Mouse (Mus musculus) spleen, adult 2 months (tissue): ENCODE results near the gene Ces1d. TPM values are rescaled to one million over a fixed set of nuclear protein-coding genes. Genes with fewer than 3 reads are reported as not detected.

Source experiments
- DNase-seq, 2 experiments: peaks; one replicate each; pipeline versions ENCODE4 v3.0.0 to v3.0.0-alpha.2; 2012 to 2021; ENCODE audit warnings: low spot score in 2 of 2, low read depth in 1 of 2
- H3K27ac ChIP-seq: fragments of 200-500 bp; 2 replicates; pipeline ENCODE4 v1.5.1; 2012; ENCODE audit warnings: low read length, inconsistent platforms; ENCODE audit not compliant: insufficient read depth
- H3K27me3 ChIP-seq: fragments of 200-500 bp; 2 replicates; pipeline ENCODE4 v1.6.1; 2012; ENCODE audit warnings: mild to moderate bottlenecking, moderate library complexity, low read length, inconsistent platforms; ENCODE audit not compliant: control insufficient read depth, insufficient read depth
- H3K36me3 ChIP-seq: fragments of 200-500 bp; 2 replicates; pipeline ENCODE4 v1.6.1; 2012; ENCODE audit warnings: mild to moderate bottlenecking, low read length, inconsistent platforms; ENCODE audit not compliant: control insufficient read depth, insufficient read depth
- H3K4me1 ChIP-seq: fragments of 200-500 bp; 2 replicates; pipeline ENCODE4 v1.6.1; 2011; ENCODE audit warnings: inconsistent platforms; ENCODE audit not compliant: control insufficient read depth, insufficient read depth, insufficient read length
- H3K4me3 ChIP-seq: fragments of 200-500 bp; 2 replicates; pipeline ENCODE4 v1.5.1; 2011; ENCODE audit warnings: mild to moderate bottlenecking, inconsistent platforms; ENCODE audit not compliant: insufficient read depth, insufficient read length; ENCODE audit errors: extremely low read depth
- CTCF ChIP-seq: fragments of 200-500 bp; IDR thresholded peaks from 2 replicates; pipeline ENCODE4 v1.5.1; 2011; ENCODE audit warnings: mild to moderate bottlenecking, inconsistent platforms; ENCODE audit not compliant: insufficient read depth, insufficient read length, insufficient replicate concordance; ENCODE audit errors: extremely low read depth
- POLR2A ChIP-seq: fragments of 200-500 bp; IDR thresholded peaks from 2 replicates; pipeline ENCODE4 v1.6.1; 2011; ENCODE audit warnings: low read depth, low read length, inconsistent platforms
- WGBS: fragments of 180-500 bp; shearing (Covaris S2); methylation state at CpG from one replicate; pipeline ENCODE4 v1.1.7; 2018; 5-methylcytosine and 5-hydroxymethylcytosine counted together
- polyA plus RNA-seq: library from polyadenylated mRNA; depleted of rRNA; stranded (reverse); fragments of >200 nt; gene quantifications from 2 replicates; pipeline ENCODE4 v1.2.3, GENCODE M21; 2012; rRNA removed

Gene Ces1d
- polyA plus RNA-seq, result 2.1 and 3.6 TPM in 2 replicates

DNA sequence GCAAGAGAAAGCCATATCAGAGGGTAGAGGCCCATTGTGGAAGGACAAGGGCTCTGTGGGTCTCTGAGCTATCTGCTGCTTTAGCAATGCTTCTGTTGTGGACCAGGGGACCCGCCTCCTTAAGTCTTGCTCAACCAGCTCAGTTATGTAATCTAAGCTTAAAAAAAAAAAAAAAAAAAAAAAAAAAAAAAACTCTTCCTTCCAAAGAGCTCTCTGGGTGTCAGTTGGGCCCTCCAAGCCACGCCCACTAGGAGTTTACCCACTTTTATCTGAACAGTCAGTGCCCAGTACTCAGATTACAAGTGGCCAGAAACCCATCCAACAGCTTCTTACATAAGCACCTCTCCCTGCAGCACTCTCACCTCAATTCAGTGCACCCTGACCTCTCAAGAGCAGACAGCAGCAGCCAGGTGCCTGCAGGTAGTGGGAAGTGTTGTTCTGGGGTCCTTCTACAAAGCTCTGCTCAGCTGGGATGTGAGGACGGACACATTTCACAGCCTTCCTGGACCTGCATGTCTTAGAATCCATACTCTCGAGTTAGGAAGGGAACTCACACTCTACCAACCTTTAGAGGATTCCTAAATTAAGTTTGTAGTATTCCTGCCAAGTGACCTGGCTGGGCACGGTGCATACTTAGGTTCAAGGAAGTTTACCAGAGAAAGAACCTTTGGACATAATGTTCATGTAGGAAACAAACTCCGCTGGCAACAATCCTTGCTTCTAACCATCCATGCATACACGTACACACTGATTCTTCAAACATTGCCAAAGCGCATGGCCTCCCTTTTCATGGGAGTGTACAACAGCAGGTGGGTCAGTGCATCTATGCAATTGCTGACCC is at the start of gene Ces1d:
Gene Ces1d (minus strand): TSS at position 154 of the 841 bp plus-strand sequence.
- WGBS, result 72% methylated on average over 8 of the region's 8 CpGs
- Histone ChIP-seq H3K4me1 (no peaks in the 10 kb centered on the region), H3K4me3 (no peak within 1 kb of the TSS), H3K27ac (no peak within 1 kb of the TSS), H3K27me3 (no peaks in the 10 kb centered on the region), H3K36me3 (no peaks in the 10 kb centered on the region)
- TF ChIP-seq CTCF (no peak), POLR2A (no peak)
- DNase-seq, result no peak

DNA sequence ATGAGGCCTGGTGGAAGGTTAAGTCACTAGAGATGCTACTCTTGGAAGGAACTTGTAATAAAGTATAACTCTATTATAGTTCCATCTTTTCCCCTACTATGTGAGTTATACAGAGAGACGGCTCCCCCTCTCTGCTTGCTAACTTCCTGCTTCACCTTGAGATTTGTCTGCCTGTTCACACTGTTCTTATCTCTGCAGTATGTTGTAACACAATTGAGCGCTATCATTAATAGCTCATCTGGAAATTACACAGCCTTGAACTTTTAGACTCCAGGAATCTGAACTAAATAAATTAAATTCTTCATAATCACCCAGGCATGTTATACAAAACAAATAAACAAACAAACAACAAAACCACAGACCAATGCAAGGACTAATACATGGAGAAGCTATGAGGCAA is 48.4 kb upstream of the Ces1d start:
- H3K4me3 ChIP-seq, result no peak overlapping the region
- H3K4me1 ChIP-seq, result no peaks in the 10 kb centered on the region
- H3K36me3 ChIP-seq, result no peaks in the 10 kb centered on the region
- TF ChIP-seq CTCF (no peak), POLR2A (no peak)
- no peaks in the 10 kb centered on the region for H3K27me3 ChIP-seq
- DNase-seq, result no peak
- WGBS, result 79% methylated on average over 2 of the region's 2 CpGs
- H3K27ac ChIP-seq, result no peak overlapping the region

DNA sequence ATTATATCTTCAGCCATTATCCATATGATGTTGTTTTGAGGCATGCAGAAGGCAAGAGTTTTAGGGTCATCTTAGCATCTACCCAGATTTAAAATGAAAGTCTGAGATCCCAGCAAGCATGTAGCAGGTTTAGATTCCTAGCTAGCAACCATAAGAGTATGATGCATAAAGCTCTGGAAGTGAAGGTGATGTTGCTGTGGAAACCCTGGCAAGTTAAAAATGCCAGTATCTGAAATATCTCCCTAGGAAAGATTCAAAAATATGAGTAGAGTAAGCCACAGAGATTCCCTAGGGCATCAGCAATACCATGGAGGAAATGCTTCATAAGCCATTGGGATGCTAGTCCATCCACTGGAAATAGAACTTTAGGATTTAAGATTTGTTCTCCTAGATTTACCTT is 42.2 kb upstream of the Ces1d start:
- Histone ChIP-seq H3K36me3 (no peaks in the 10 kb centered on the region), H3K27ac (no peak overlapping the region), H3K27me3 (no peaks in the 10 kb centered on the region), H3K4me3 (no peak overlapping the region), H3K4me1 (no peaks in the 10 kb centered on the region)
- DNase-seq, result no peak
- TF ChIP-seq CTCF (no peak), POLR2A (no peak)

DNA sequence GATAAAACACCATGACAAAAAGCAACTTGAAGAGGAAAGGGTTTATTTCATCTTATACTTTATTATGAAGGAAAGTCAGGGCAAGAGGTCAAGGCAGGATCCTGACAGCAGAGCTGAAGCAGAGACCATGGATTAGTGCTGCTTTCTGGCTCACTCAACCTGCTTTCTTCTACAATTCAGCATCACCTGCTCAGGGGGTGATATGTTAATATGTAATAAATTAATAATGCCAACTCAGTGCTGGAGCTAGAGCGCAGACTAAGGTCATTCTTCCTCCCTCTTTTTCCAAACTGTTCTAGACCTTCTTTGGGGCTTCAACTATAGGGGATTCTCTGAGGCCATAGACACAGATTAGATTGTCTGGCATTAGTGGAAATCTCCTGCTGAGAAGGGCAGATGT is 38.0 kb upstream of the Ces1d start:
- Histone ChIP-seq H3K36me3 (no peaks in the 10 kb centered on the region), H3K27me3 (no peaks in the 10 kb centered on the region), H3K27ac (no peak overlapping the region), H3K4me3 (no peak overlapping the region), H3K4me1 (no peaks in the 10 kb centered on the region)
- WGBS, result 93% methylated on average over 1 of the region's 1 CpGs
- TF ChIP-seq CTCF (no peak), POLR2A (no peak)
- DNase-seq, result no peak

DNA sequence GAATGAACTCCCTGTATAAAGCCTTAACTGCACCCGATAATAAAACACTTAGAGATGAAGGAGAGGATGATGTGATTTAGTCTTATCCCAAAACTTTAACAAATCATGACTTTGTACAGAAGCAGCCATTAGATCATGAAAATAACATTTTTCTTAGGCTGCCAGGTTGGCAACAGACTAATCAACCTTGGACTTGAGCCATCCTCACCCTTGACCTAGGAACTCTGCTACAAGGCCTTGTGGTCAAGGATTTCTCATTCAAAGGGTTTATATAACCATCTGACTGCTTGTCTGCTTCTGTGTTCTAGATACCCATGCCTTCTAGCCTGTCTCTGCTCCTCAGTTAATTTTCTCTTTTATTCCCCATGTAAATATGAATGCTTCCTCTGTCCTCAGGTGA is 37.1 kb upstream of the Ces1d start:
- 82% methylated on average over 1 of the region's 1 CpGs for WGBS

DNA sequence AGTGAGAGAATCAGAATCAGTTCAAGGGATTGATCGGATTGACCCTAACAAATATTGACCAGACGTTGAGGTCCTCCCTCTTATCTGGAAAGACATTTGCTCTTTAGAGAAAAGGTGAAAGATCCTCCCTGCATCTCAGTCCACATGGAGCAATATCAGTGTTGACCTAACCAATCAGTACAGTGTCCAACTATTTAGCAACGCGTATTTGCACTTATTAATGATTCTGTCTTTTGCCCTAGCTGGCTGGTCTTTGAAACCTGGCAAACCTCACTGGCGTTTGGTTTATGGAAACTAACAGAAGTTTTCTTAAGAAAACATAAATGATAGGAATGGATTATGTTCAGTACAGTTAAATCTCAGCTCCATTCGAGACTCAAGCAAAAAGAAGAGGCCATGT is 36.4 kb upstream of the Ces1d start:
- no peak for DNase-seq
- 86% methylated on average over 6 of the region's 6 CpGs for WGBS

More for the DNA sequence above, 37.1 kb upstream of the Ces1d start:
- no peak for DNase-seq
- H3K4me1 ChIP-seq, result no peaks in the 10 kb centered on the region
- H3K27ac ChIP-seq, result no peak overlapping the region
- H3K27me3 ChIP-seq, result no peaks in the 10 kb centered on the region
- no peak overlapping the region for H3K4me3 ChIP-seq
- TF ChIP-seq CTCF, result no peak
- no peak for TF ChIP-seq POLR2A
- no peaks in the 10 kb centered on the region for H3K36me3 ChIP-seq

DNA sequence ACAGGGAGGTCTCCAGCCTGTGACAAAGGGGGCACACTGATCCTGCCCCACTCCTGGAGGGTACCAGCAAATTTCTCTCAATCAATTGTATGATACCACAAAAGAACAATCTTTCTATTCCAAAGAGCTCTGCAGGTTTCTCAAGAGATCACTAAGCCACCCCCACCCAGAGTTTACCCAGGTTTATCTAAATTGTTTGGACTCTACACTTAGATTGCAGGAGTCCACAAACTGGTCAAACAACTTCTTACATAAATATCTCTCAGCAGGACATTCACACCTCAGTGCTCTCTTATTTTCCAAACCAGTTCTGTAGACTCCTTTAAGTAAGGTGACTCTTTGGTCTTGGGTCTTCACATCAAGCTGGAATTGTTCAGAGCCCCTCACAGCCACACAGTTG is 31.8 kb upstream of the Ces1d start, which contains the start of gene Ces1e:
Gene Ces1e (minus strand): TSS at position 174 of the 400 bp plus-strand sequence.
- Histone ChIP-seq H3K27ac (no peak within 1 kb of the TSS), H3K36me3 (no peaks in the 10 kb centered on the region), H3K27me3 (no peaks in the 10 kb centered on the region), H3K4me3 (no peak within 1 kb of the TSS), H3K4me1 (no peaks in the 10 kb centered on the region)
- DNase-seq, result no peak
- no peak for TF ChIP-seq POLR2A
- no peak for TF ChIP-seq CTCF

More for the DNA sequence above, 36.4 kb upstream of the Ces1d start:
- Histone ChIP-seq H3K4me1 (no peaks in the 10 kb centered on the region), H3K27me3 (no peaks in the 10 kb centered on the region), H3K27ac (no peak overlapping the region), H3K36me3 (no peaks in the 10 kb centered on the region), H3K4me3 (no peak overlapping the region)
- TF ChIP-seq POLR2A (no peak), CTCF (no peak)
